Mouse (Mus musculus): ENCODE results near the gene Acap1. TPM values are rescaled to one million over a fixed set of nuclear protein-coding genes. Genes with fewer than 3 reads are reported as not detected.

The Acap1 gene
- polyA plus RNA-seq, 1 experiment = 11.6 TPM

GRCm38 (mm10) chr11:69884663-69885062, 10.7 kb downstream of the Acap1 start:
- Histone ChIP-seq H3K27me3 (ENCODE audit: control insufficient read depth, insufficient read depth, low read length) (no peaks in the 10 kb centered on the region), H3K36me3 (ENCODE audit: control insufficient read depth, insufficient read depth, low read length) (no peaks in the 10 kb centered on the region), H3K4me3 (ENCODE audit: low read depth, low read length) (no peak overlapping the region), H3K27ac (ENCODE audit: insufficient read depth, low read depth, low read length) (no peak overlapping the region), H3K4me1 (ENCODE audit: control insufficient read depth, insufficient read depth, insufficient read length, low read length) (peaks cover 8% of the 10 kb centered on the region)
- WGBS = 78% methylated on average over 8 of the region's 8 CpGs
- TF ChIP-seq CTCF (IDR thresholded peaks at IDR 0.05; ENCODE audit: extremely low read depth, insufficient read length, insufficient replicate concordance, low read depth, low read length) (no peak), POLR2A (IDR thresholded peaks at IDR 0.05; ENCODE audit: low read depth, low read length) (no peak)

- 48% methylated on average over 9 of the region's 9 CpGs for WGBS
- Histone ChIP-seq H3K27ac (ENCODE audit: insufficient read depth, low read depth, low read length) (0 out of 2 replicates have a peak overlapping the region, but pooled peaks have one; percentile 25), H3K27me3 (ENCODE audit: control insufficient read depth, insufficient read depth, low read length) (no peaks in the 10 kb centered on the region), H3K4me3 (ENCODE audit: low read depth, low read length) (no peak overlapping the region), H3K36me3 (ENCODE audit: control insufficient read depth, insufficient read depth, low read length) (no peaks in the 10 kb centered on the region), H3K4me1 (ENCODE audit: control insufficient read depth, insufficient read depth, insufficient read length, low read length) (peaks cover 10% of the 10 kb centered on the region)
- TF ChIP-seq CTCF (IDR thresholded peaks at IDR 0.05; ENCODE audit: extremely low read depth, insufficient read length, insufficient replicate concordance, low read depth, low read length) (no peak), POLR2A (IDR thresholded peaks at IDR 0.05; ENCODE audit: low read depth, low read length) (no peak)
Measured at GRCm38 (mm10) chr11:69884240-69884639, 11.1 kb downstream of the Acap1 start.

GRCm38 (mm10) chr11:69883527-69884151, 11.7 kb downstream of the Acap1 start:
- WGBS = 80% methylated on average over 8 of the region's 8 CpGs
- TF ChIP-seq CTCF (IDR thresholded peaks at IDR 0.05; ENCODE audit: extremely low read depth, insufficient read length, insufficient replicate concordance, low read depth, low read length) (no peak), POLR2A (IDR thresholded peaks at IDR 0.05; ENCODE audit: low read depth, low read length) (no peak)
- Histone ChIP-seq H3K4me1 (ENCODE audit: control insufficient read depth, insufficient read depth, insufficient read length, low read length) (peaks cover 10% of the 10 kb centered on the region), H3K27me3 (ENCODE audit: control insufficient read depth, insufficient read depth, low read length) (no peaks in the 10 kb centered on the region), H3K4me3 (ENCODE audit: low read depth, low read length) (no peak overlapping the region), H3K27ac (ENCODE audit: insufficient read depth, low read depth, low read length) (0 out of 2 replicates have a peak overlapping the region, but pooled peaks have one; percentile 25), H3K36me3 (ENCODE audit: control insufficient read depth, insufficient read depth, low read length) (no peaks in the 10 kb centered on the region)

GRCm38 (mm10) chr11:69883066-69883465, 12.3 kb downstream of the Acap1 start:
- 67% methylated on average over 4 of the region's 4 CpGs for WGBS
- Histone ChIP-seq H3K36me3 (ENCODE audit: control insufficient read depth, insufficient read depth, low read length) (no peaks in the 10 kb centered on the region), H3K4me1 (ENCODE audit: control insufficient read depth, insufficient read depth, insufficient read length, low read length) (peaks cover 10% of the 10 kb centered on the region), H3K27me3 (ENCODE audit: control insufficient read depth, insufficient read depth, low read length) (no peaks in the 10 kb centered on the region), H3K4me3 (ENCODE audit: low read depth, low read length) (no peak overlapping the region), H3K27ac (ENCODE audit: insufficient read depth, low read depth, low read length) (no peak overlapping the region)
- TF ChIP-seq CTCF (IDR thresholded peaks at IDR 0.05; ENCODE audit: extremely low read depth, insufficient read length, insufficient replicate concordance, low read depth, low read length) = peak; percentile 48; the same call in 1 of the 2 replicates
- no peak for TF ChIP-seq POLR2A (IDR thresholded peaks at IDR 0.05; ENCODE audit: low read depth, low read length)

- Histone ChIP-seq H3K4me1 (ENCODE audit: control insufficient read depth, insufficient read depth, insufficient read length, low read length) (peaks cover 10% of the 10 kb centered on the region), H3K4me3 (ENCODE audit: low read depth, low read length) (peak overlapping the region; percentile 68), H3K36me3 (ENCODE audit: control insufficient read depth, insufficient read depth, low read length) (no peaks in the 10 kb centered on the region), H3K27me3 (ENCODE audit: control insufficient read depth, insufficient read depth, low read length) (no peaks in the 10 kb centered on the region), H3K27ac (ENCODE audit: insufficient read depth, low read depth, low read length) (peak overlapping the region; percentile 75)
- 61% methylated on average over 21 of the region's 21 CpGs for WGBS
- TF ChIP-seq CTCF (IDR thresholded peaks at IDR 0.05; ENCODE audit: extremely low read depth, insufficient read length, insufficient replicate concordance, low read depth, low read length) (no peak), POLR2A (IDR thresholded peaks at IDR 0.05; ENCODE audit: low read depth, low read length) (no peak)
Measured at GRCm38 (mm10) chr11:69881787-69882670, 13.3 kb downstream of the Acap1 start.

GRCm38 (mm10) chr11:69880853-69881603, 14.3 kb downstream of the Acap1 start, which contains the start of gene Kctd11:
Gene Kctd11 (minus strand): TSS chr11:69881406.
- Histone ChIP-seq H3K36me3 (ENCODE audit: control insufficient read depth, insufficient read depth, low read length) (no peaks in the 10 kb centered on the region), H3K27me3 (ENCODE audit: control insufficient read depth, insufficient read depth, low read length) (no peaks in the 10 kb centered on the region), H3K4me3 (ENCODE audit: low read depth, low read length) (peak within 1 kb of the TSS; percentile 68), H3K27ac (ENCODE audit: insufficient read depth, low read depth, low read length) (peak within 1 kb of the TSS; percentile 75), H3K4me1 (ENCODE audit: control insufficient read depth, insufficient read depth, insufficient read length, low read length) (peaks cover 11% of the 10 kb centered on the region)
- WGBS = under 1% methylated on average over 46 of the region's 46 CpGs
- peak; percentile 30; the same call in 1 of the 2 replicates for TF ChIP-seq CTCF (IDR thresholded peaks at IDR 0.05; ENCODE audit: extremely low read depth, insufficient read length, insufficient replicate concordance, low read depth, low read length)
- TF ChIP-seq POLR2A (IDR thresholded peaks at IDR 0.05; ENCODE audit: low read depth, low read length) = peak; percentile 73; the same call in 1 of the 2 replicates
